Mouse (Mus musculus) liver, adult 2 months (tissue): Measurements from ENCODE around the gene Imp3. TPM values are rescaled to one million over a fixed set of nuclear protein-coding genes. Genes with fewer than 3 reads are reported as not detected.
A peak's percentile ranks its signal among the peaks of the same experiment; 100 is the strongest.

Experiments
- DNase-seq: peaks from one replicate; pipeline ENCODE4 v3.0.0-alpha.2; 2011; ENCODE audit warnings: low read depth, low spot score; ENCODE audit errors: extremely low read depth
- H3K27ac ChIP-seq: fragments of 200-500 bp; replicated peaks from 2 replicates; pipeline ENCODE4 v1.5.1; 2012; ENCODE audit warnings: low read depth, mild to moderate bottlenecking, control low read depth, inconsistent platforms, low read length; ENCODE audit not compliant: insufficient read depth
- H3K27me3 ChIP-seq: fragments of 200-500 bp; 2 replicates; pipeline ENCODE4 v1.6.1; 2012; ENCODE audit warnings: mild to moderate bottlenecking, moderate library complexity, low read length, inconsistent platforms; ENCODE audit not compliant: control insufficient read depth, insufficient read depth
- H3K36me3 ChIP-seq: fragments of 200-500 bp; 2 replicates; pipeline ENCODE4 v1.6.1; 2012; ENCODE audit warnings: low read length, inconsistent platforms; ENCODE audit not compliant: control insufficient read depth, insufficient read depth
- H3K4me1 ChIP-seq: fragments of 200-500 bp; 2 replicates; pipeline ENCODE4 v1.6.1; 2011; ENCODE audit warnings: low read length; ENCODE audit not compliant: control insufficient read depth, insufficient read depth
- H3K4me3 ChIP-seq: fragments of 200-500 bp; 2 replicates; pipeline ENCODE4 v1.5.1; 2011; ENCODE audit warnings: low read depth, mild to moderate bottlenecking, control low read depth, low read length, moderate library complexity; ENCODE audit not compliant: insufficient read depth
- H3K79me2 ChIP-seq: fragments of 200-500 bp; 2 replicates; pipeline ENCODE4 v1.6.1; 2012; ENCODE audit warnings: inconsistent platforms, mild to moderate bottlenecking, low read length, moderate library complexity; ENCODE audit not compliant: control insufficient read depth, insufficient read depth
- H3K9ac ChIP-seq: fragments of 200-500 bp; 2 replicates; pipeline ENCODE4 v1.6.1; 2012; ENCODE audit warnings: low read depth, mild to moderate bottlenecking, control low read depth, inconsistent platforms, low read length
- CTCF ChIP-seq: fragments of 200-500 bp; IDR thresholded peaks from 2 replicates; pipeline ENCODE4 v1.5.1; 2011; ENCODE audit warnings: low read depth, low read length, control low read depth
- POLR2A ChIP-seq: fragments of 200-500 bp; IDR thresholded peaks from 2 replicates; pipeline ENCODE4 v1.6.1; 2011; ENCODE audit warnings: low read length, control low read depth; ENCODE audit not compliant: insufficient read depth; ENCODE audit errors: extremely low read depth
- WGBS: fragments of 180-500 bp; shearing (Covaris S2); methylation state at CpG from one replicate; pipeline ENCODE4 v1.1.7; 2018; 5-methylcytosine and 5-hydroxymethylcytosine counted together
- polyA plus RNA-seq: library from polyadenylated mRNA; depleted of rRNA; stranded (reverse); fragments of >200 nt; gene quantifications from 2 replicates; pipeline ENCODE4 v1.2.3, GENCODE M21; 2012
- total RNA-seq: library from RNA; depleted of rRNA; stranded (reverse); fragments of >200 nt; gene quantifications from 2 replicates; pipeline ENCODE4 v1.2.3, GENCODE M21; 2014

The Imp3 gene
- total and polyA plus RNA-seq, 2 experiments = 35.8 to 145 TPM

DNA sequence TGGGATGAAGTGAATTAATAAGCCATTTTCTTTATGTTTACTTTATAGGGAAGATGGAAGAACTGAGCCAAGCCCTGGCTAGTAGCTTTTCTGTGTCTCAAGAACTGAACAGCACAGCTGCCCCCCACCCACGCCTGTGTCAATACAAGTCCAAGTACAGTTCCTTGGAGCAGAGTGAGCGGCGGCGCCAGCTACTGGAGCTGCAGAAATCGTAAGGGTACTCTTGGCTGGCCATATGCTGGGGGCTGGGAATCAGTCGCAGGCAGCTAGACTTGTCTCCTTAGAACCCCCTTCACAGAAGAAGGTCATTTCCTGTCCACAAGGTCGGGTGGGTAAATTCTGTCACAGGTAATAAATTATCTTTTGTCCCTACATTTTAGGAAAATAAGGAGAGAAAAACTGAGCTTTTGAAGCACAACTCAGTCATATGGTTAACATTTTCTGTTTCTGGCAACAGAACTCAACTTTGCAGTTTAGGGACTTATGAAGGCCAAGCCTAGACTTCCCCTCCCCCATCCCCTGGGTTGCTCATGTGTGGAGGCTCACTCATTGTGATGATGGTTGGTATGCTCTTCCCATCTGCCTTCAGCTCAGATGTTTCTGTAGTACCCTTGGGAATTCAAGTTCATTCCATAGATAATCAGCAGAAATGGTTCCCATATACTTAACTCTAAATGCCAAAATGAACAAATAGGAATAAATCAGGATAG, 19.8 kb downstream of the Imp3 start:
- H3K27me3 ChIP-seq = no peaks in the 10 kb centered on the region
- 89% methylated on average over 7 of the region's 7 CpGs for WGBS
- no peak overlapping the region for H3K4me3 ChIP-seq
- TF ChIP-seq POLR2A = no peak
- TF ChIP-seq CTCF = no peak
- no peaks in the 10 kb centered on the region for H3K79me2 ChIP-seq
- DNase-seq = no peak
- H3K36me3 ChIP-seq = peaks cover 3% of the 10 kb centered on the region; the same call in 1 of the 2 replicates
- H3K4me1 ChIP-seq = no peaks in the 10 kb centered on the region
- no peak overlapping the region for H3K27ac ChIP-seq
- H3K9ac ChIP-seq = no peak overlapping the region

DNA sequence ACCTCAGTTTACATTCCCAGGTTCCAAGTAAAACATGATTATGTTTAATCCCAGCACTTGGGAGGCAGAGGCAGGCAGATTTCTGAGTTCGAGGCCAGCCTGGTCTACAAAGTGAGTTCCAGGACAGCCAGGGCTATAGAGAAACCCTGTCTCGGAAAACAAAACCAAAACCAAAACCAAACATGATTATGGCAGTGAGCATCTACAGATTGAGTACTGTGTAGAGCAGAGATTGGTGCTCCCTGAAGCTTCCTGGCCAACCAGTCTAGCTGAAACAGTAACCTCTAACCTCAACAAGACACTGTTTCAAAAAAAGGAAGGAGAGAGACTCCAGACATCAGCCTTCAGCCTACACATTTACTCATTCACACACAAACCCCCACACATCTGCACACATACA, 21.4 kb downstream of the Imp3 start:
- no peak overlapping the region for H3K9ac ChIP-seq
- 83% methylated on average over 2 of the region's 2 CpGs for WGBS
- H3K27me3 ChIP-seq = no peaks in the 10 kb centered on the region
- peaks cover 11% of the 10 kb centered on the region for H3K36me3 ChIP-seq
- no peaks in the 10 kb centered on the region for H3K4me1 ChIP-seq
- H3K4me3 ChIP-seq = no peak overlapping the region
- no peak overlapping the region for H3K27ac ChIP-seq
- TF ChIP-seq CTCF = no peak
- TF ChIP-seq POLR2A = no peak
- no peak for DNase-seq
- H3K79me2 ChIP-seq = no peaks in the 10 kb centered on the region

DNA sequence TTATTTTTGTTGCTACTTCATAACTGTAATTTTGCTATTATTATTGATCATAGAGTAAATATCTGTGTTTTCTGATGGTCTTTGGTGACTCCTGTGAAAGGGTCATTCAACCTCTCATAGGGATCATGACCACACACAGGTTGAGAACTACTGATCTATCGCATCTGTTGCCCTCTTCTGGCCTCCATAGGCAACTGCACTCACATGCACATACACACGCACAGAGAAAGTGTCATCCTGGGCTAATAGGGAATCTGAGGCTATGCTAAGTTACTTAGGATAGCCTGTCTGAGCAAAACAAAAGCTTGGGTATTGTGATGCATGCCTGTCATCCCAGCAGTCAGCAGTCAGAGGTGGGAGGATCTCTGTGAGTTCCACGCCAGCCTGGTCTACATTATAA, 24.3 kb downstream of the Imp3 start:
- no peak overlapping the region for H3K4me3 ChIP-seq
- WGBS = 98% methylated on average over 3 of the region's 3 CpGs
- no peaks in the 10 kb centered on the region for H3K4me1 ChIP-seq
- DNase-seq = no peak
- H3K9ac ChIP-seq = no peak overlapping the region
- H3K79me2 ChIP-seq = no peaks in the 10 kb centered on the region
- peak; percentile 12; the same call in 1 of the 2 replicates for TF ChIP-seq CTCF
- TF ChIP-seq POLR2A = no peak
- no peaks in the 10 kb centered on the region for H3K27me3 ChIP-seq
- peaks cover 20% of the 10 kb centered on the region for H3K36me3 ChIP-seq
- H3K27ac ChIP-seq = no peak overlapping the region

DNA sequence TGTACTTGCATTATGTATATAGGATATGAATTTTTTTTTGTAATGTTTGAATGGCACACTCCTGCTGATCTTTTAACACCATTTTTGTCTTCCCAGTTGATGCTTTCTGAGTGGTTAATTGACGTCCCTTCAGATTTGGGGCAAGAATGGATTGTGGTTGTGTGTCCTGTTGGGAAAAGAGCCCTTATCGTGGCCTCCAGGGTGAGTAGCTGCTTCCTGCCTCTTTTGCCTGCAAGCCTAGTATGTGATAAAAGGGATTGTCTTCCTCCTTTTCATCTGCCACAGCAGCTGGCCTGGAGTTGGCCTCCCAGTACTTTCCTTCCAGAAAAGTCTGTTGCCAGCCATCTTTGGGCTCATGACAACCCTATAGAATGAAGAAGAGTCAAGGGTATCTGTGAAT, 32.9 kb downstream of the Imp3 start:
- Histone ChIP-seq H3K27ac (no peak overlapping the region), H3K4me3 (no peak overlapping the region), H3K4me1 (no peaks in the 10 kb centered on the region), H3K9ac (no peak overlapping the region), H3K36me3 (peaks cover 11% of the 10 kb centered on the region), H3K79me2 (no peaks in the 10 kb centered on the region), H3K27me3 (no peaks in the 10 kb centered on the region)
- DNase-seq = no peak
- TF ChIP-seq POLR2A (no peak), CTCF (no peak)
- WGBS = 85% methylated on average over 2 of the region's 2 CpGs

DNA sequence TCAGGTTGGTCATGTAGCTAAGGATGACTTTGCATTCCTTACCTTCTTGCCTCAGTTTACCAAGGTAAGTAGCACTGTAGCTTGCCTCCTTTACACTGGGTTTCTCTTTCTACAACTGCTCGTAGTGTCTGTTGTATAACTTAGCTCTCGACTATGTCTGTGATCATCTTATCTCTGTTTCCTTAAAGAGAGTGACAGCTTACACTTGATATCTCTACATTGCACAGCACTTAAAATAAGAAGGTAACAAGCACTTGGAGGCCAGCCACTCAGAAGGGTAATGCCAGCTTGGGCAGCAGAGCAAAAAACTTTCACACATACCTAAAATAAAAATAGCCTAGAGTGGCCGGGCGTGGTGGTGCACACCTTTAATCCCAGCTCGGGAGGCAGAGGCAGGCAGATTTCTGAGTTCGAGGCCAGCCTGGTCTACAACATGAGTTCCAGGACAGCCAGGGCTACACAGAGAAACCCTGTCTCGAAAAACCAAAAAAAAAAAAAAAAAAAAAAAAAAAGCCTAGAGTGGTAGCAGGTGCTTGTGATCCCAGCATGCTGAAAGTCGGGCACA, 36.8 kb downstream of the Imp3 start:
- Histone ChIP-seq H3K9ac (no peak overlapping the region), H3K27me3 (no peaks in the 10 kb centered on the region), H3K27ac (no peak overlapping the region), H3K4me3 (no peak overlapping the region), H3K79me2 (no peaks in the 10 kb centered on the region), H3K4me1 (no peaks in the 10 kb centered on the region), H3K36me3 (peaks cover 11% of the 10 kb centered on the region)
- TF ChIP-seq CTCF (no peak), POLR2A (no peak)
- no peak for DNase-seq
- 96% methylated on average over 8 of the region's 8 CpGs for WGBS

DNA sequence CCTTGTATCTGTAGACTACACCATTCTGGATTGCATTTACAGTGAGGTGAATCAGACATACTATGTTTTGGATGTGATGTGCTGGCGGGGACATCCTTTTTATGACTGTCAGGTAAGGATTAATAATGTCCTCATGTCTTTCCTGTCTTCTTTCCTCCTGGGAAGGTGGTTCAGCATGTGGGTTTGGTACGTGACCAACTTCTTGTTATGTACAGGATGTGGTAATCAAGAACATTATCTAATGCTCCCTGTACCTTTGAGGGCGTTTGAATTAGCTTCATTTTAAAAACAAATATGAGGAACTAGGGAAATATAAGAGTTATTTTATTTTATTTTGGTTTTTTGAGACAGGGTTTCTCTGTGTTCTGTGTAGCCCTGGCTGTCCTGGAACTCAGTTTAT, 37.9 kb downstream of the Imp3 start:
- no peak overlapping the region for H3K9ac ChIP-seq
- H3K36me3 ChIP-seq = peaks cover 11% of the 10 kb centered on the region
- H3K27me3 ChIP-seq = no peaks in the 10 kb centered on the region
- no peaks in the 10 kb centered on the region for H3K79me2 ChIP-seq
- H3K4me3 ChIP-seq = no peak overlapping the region
- H3K4me1 ChIP-seq = no peaks in the 10 kb centered on the region
- no peak for DNase-seq
- no peak overlapping the region for H3K27ac ChIP-seq
- TF ChIP-seq CTCF = no peak
- TF ChIP-seq POLR2A = no peak
- 78% methylated on average over 3 of the region's 3 CpGs for WGBS
